Mouse (Mus musculus): ENCODE measurements around the gene Padi2. TPM values are rescaled to one million over a fixed set of nuclear protein-coding genes. Genes with fewer than 3 reads are reported as not detected.

The Padi2 gene
- 100 to 1,000 TPM; 105 to 170 TPM for total RNA-seq (2021)
- long read RNA-seq, experiment 1, full-length matches to known transcripts, result 8 of 46 reads
- long read RNA-seq, experiment 1, partial matches to known transcripts, result 1 of 46 reads
- long read RNA-seq, experiment 1, other reads (novel, unspliced or antisense), result 37 of 46 reads
- long read RNA-seq, experiment 2, full-length matches to known transcripts, result 23 of 91 reads
- long read RNA-seq, experiment 2, partial matches to known transcripts, result 5 of 91 reads
- long read RNA-seq, experiment 2, other reads (novel, unspliced or antisense), result 63 of 91 reads

DNA sequence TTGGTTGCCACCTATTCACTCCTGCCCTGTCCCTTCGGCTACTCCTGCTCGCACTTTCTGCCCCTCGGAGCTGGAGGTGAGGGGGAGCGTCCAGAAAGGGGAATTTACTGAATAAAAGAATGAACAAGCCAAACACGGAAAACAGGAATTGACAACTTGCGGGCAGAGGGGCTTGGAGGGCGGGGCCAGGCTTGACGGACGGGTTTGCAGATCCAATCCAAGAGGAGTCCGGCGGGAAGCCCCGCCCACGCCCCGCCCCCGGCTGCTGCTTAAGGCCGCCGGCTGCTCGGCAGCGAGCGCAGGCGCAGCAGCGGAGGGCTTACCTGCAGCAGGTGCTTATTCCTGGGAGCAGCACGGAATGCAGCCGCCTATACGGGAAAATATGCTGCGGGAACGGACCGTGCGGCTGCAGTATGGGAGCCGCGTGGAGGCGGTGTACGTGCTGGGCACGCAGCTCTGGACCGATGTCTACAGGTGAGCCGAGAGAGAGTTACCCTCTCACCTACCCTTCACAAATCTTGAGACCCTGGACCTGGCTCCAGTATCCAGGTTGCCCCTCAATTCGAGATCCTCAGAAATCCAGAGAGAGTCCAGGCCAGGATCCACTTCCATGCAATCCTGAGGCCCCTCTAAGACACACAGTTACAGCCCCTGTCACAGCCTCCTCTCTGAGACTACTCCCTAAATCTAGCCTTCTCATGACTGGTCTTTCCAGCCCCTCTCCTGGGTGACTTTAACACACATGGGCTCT lies at the start of gene Padi2:
TSS of gene Padi2 (plus strand) at position 269 of the 751 bp plus-strand sequence.
- peak in 1 of 2 experiments; percentile 52 for DNase-seq
- intact Hi-C loops (cut with DNase I), result loop anchor here (5.0 kb wide), 1 partner anchor 51 kb away; no protein-coding TSS in a partner anchor

GRCm38 (mm10) chr4:140857041-140857440 lies 49.1 kb upstream of the Padi2 start:
- DNase-seq, result no peak
- intact Hi-C loops (cut with DNase I), result no loop called here

DNA sequence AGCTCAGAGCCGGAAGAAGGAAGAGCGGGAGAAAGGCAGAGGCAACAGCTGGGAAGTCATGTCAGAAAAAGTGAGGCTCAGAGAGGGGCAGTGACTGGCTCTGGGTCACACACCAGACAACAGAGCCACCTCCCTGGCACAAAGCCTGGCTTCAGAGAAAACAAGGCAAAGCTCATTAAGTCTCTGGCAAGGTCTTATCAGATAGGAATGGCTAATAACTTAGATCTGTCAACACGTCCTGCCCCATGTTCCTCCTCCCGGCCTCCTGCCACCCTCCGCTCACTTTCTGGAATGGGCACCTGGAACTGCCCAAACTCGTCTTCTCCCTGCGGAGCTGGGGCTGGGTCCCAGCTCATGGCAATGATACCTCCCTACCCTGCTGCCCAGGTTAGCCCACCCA lies 48.3 kb upstream of the Padi2 start:
- no peak for DNase-seq
- intact Hi-C loops (cut with DNase I), result no loop called here

- intact Hi-C loops (cut with DNase I), result no loop called here
- DNase-seq, result no peak
These were observed 46.9 kb upstream of the Padi2 start for GRCm38 (mm10) chr4:140859291-140859690.

DNA sequence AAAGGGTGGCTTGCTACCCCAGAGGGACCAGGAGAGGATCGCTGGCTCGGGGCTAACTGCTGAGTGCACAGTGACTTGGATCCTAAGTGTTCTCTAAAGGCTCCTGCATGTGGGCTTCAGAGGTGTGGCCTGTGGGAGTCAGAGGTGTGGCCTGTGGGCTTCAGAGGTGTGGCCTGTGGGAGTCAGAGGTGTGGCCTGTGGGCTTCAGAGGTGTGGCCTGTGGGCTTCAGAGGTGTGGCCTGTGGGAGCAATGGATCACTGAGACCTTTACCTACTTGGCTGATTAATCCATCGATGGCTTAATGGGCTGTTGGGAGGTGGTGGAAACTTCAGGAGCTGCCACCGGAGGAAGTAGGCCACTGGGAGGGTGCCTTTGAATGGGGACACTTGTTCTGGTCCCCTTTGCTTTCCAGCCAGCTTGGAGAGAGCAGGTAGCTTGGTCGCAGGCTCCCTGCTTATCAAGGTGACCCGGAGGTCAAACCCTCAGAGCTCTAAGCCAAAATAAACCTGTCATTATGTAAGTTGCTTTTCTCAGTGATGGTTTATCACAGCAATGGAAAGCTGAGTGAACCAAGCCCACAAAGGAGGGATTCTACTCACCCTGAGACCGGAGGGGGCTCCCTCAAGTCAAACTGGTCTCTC lies 45.9 kb upstream of the Padi2 start:
- intact Hi-C loops (cut with DNase I), result no loop called here
- no peak for DNase-seq

DNA sequence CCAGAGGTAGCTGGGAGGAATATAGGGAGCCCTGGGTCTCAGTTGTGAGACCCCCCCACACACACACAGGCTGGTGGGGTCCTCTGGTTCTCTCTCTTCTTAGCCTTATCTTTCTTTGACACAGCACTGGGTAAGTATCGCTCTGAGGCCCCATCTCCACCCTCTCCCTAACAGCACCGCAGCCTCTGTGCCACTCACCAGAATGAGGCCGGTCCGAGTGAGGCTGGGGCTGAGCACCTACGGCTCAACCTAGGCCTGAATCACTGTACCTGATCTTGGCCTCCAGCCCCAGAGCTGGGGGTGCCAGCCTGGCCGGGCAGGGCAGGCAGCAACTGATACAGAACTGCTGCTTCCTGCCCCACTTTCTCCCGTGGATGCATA lies 45.4 kb upstream of the Padi2 start:
- no peak for DNase-seq
- intact Hi-C loops (cut with DNase I), result no loop called here

DNA sequence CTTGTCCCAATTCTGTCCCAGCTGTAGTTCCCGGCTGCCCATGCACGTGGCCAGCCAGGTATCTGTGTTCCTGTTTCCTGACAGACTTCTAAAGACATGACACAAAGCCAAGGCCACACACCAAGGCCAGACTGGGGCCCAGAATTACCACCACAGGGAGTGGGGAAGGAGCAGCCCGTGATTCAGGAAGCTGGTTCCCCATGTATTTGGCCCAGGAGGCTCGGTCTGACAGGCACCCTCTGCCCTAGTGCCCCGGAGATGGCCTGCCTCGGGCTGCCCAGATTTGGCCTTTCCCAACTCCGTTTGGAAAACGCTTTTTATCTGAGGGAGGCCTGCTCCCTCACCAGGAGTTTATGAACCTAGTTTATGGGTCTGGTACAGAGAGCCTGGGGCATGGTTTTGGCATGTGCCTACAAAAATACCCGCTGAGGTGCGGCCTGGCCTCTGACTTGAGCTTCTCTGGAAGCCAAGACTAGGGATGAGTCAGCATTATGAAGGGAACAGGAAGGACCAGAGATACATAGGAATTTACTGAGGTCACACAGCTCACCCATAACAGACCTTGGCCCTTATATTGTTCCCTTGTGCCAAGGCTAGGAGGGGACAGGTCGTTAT lies 44.0 kb upstream of the Padi2 start:
- intact Hi-C loops (cut with DNase I), result no loop called here
- no peak for DNase-seq

GRCm38 (mm10) chr4:140868484-140869190 lies 37.5 kb upstream of the Padi2 start:
- DNase-seq, result no peak
- intact Hi-C loops (cut with DNase I), result no loop called here

DNA sequence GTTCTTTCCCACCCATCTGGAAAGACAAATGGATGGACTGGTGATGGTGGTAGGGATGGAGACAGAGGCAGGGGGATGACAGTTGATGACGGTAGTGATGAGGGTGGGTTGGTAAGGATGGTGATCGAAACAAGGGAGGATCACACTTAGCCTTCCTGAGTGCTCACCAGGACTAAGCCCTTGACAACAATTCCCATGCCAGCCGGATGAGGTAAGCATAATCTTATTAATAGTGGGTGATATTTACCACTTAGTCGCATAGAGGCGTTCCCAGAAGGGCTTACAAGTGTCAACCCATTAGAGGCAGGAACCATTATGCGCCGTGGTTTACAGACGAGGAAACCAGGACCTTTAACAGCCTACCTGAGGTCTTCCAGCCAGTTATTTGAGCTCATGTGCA lies 36.2 kb upstream of the Padi2 start:
- DNase-seq, result no peak
- intact Hi-C loops (cut with DNase I), result no loop called here

GRCm38 (mm10) chr4:140870876-140871275 lies 35.3 kb upstream of the Padi2 start:
- intact Hi-C loops (cut with DNase I), result no loop called here
- no peak for DNase-seq

DNA sequence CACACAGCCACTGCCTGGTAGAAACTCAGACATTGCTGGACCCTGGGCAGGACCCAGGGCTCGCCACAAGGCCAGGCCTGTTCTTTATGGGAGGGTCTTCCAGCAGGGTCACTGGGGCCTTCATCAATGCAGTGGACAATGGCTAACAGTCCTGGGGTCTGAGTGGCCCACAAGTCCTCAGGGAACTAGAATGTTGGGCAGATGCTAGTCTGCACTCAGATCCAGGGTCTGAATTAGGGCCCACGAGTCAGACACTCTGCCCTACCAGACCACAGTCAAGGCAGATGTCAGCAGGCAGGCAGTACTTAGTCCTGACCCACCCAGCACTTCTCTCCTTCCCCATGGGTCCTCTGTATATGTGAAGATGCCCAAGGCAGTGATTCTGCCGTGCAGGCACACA lies 34.8 kb upstream of the Padi2 start:
- intact Hi-C loops (cut with DNase I), result no loop called here
- peak in 1 of 2 experiments; percentile 3 for DNase-seq

DNA sequence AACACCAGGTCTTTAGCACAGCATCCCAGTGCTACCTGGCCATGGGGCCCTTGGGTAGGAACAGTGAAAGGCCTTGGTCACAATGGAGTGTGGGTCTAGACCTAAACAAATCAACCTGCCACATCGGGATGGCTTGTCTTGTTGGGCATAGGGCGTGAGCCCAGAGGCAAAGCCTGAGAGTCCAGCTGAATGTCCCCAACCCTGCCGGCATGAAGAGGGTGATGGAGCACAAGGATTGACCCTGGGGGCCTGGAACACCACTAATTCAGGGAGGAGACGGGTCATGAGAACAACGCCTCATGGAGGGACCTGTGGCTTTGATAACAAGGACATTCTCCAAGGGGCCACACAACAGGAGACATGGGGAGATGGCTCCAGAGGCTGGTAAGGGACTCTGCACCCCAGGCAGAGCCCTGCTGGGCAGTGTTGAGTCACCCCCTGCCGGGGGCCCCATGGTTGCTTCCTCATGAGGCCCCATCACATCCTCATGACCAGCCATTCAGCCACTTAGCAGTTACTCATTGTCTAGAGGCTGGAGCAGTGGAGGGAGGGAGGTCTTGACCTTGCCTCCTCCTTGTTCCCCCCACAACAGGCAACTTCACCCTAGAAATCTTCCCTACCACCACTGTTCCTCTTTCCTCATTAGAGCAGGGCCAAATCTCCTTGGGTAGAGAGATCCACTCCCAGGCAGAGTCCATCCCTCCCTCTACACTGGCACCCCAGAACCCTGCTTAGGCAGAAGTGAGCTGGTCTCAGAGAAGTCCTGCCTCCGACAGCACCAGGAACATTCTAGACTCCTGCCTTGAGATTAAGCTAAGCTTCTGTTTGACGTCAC lies 34.1 kb upstream of the Padi2 start:
- DNase-seq, result peak in 1 of 2 experiments; percentile 5
- intact Hi-C loops (cut with DNase I), result no loop called here

- DNase-seq, result peak in 1 of 2 experiments; percentile 3
- intact Hi-C loops (cut with DNase I), result no loop called here
These were observed 33.5 kb upstream of the Padi2 start for GRCm38 (mm10) chr4:140872686-140872992.

DNA sequence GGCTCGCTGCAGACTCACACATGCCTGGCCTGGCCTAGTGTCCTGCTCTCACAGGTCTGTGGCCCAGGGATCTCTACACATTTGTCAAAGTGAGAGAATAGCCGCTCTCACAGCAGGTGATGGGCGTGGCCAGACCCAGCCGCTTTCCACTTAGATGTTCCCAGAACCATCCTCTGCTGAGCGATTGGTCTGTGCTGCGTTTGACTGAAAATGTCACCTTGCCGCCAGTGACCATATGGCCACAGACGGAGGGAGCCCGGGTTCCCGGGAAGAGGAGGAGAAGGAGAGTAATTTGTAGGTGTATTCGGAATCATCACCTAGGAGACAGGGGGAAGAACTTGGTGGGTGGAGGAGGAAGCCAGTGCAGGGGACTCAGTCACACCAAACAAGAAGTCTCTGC lies 33.1 kb upstream of the Padi2 start:
- intact Hi-C loops (cut with DNase I), result no loop called here
- DNase-seq, result peak in 1 of 2 experiments; percentile 2

- intact Hi-C loops (cut with DNase I), result no loop called here
- DNase-seq, result peak in 1 of 2 experiments; percentile 9
These were observed 30.0 kb upstream of the Padi2 start for GRCm38 (mm10) chr4:140876161-140876560.

- intact Hi-C loops (cut with DNase I), result no loop called here
- peak in 1 of 2 experiments; percentile 9 for DNase-seq
These were observed 29.5 kb upstream of the Padi2 start for GRCm38 (mm10) chr4:140876681-140877080.

DNA sequence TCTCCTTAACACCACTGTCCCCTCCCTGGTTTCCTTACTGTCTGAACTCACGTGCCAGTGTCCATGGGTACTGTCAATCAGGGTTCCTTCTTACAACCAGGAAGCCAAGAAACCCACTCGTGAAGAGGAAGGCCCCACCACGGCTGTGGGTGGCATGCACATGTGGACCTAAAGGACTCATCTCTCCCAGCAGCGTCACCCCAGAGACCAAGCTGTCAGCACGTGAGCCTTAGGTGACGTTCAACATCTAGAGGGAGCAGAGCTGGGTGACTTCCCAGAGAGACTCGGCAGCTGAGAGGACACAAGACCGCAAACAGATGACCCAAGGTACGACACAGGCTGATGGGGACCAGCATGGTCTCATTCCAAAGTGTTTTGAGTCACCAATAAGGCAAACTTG lies 28.7 kb upstream of the Padi2 start:
- intact Hi-C loops (cut with DNase I), result no loop called here
- peak in 1 of 2 experiments; percentile 10 for DNase-seq

- peak in 1 of 2 experiments; percentile 5 for DNase-seq
- intact Hi-C loops (cut with DNase I), result no loop called here
These were observed 27.5 kb upstream of the Padi2 start for GRCm38 (mm10) chr4:140878655-140879054.

GRCm38 (mm10) chr4:140879116-140879515 lies 27.0 kb upstream of the Padi2 start:
- peak in 1 of 2 experiments; percentile 7 for DNase-seq
- intact Hi-C loops (cut with DNase I), result no loop called here

- DNase-seq, result peak; percentile 43 to 68
- intact Hi-C loops (cut with DNase I), result no loop called here
These were observed 26.4 kb upstream of the Padi2 start for GRCm38 (mm10) chr4:140879739-140880138.

Data from gastrocnemius, postnatal 36 days (tissue).